Mouse (Mus musculus): ENCODE measurements around the gene Olfr311. TPM values are rescaled to one million over a fixed set of nuclear protein-coding genes. Genes with fewer than 3 reads are reported as not detected.

The Olfr311 gene
- polyA plus RNA-seq (2021; fragmentation: Nextera tagmentation) = 0.11 TPM in 1 of 2 replicates, not detected in the other
- long read RNA-seq, experiment 1, partial matches to known transcripts = 0 of 1 reads
- long read RNA-seq, experiment 1, other reads (novel, unspliced or antisense) = 1 of 1 reads
- long read RNA-seq, experiment 2 = 0 reads

DNA sequence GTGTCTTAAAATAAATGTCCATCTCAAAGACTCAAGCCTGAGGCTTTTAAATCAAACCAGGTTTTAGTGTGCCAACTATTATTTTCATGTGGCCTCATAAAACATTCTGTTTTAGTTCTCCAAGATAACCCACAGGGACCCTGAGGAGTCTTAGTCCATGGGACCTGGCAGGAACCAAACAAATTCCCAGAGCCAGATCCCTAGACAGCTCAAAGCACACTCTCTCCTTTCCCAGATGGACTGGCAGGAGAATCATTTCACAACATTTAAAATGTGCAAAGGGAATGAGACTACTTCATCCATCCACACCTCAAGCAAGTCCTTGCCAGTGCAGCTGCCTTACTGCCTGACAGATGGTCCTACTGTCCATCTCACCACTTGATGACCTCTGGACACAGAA, at the start of gene Olfr311:
Olfr311 (plus strand) TSS at position 301 of the 400 bp plus-strand sequence.

DNA sequence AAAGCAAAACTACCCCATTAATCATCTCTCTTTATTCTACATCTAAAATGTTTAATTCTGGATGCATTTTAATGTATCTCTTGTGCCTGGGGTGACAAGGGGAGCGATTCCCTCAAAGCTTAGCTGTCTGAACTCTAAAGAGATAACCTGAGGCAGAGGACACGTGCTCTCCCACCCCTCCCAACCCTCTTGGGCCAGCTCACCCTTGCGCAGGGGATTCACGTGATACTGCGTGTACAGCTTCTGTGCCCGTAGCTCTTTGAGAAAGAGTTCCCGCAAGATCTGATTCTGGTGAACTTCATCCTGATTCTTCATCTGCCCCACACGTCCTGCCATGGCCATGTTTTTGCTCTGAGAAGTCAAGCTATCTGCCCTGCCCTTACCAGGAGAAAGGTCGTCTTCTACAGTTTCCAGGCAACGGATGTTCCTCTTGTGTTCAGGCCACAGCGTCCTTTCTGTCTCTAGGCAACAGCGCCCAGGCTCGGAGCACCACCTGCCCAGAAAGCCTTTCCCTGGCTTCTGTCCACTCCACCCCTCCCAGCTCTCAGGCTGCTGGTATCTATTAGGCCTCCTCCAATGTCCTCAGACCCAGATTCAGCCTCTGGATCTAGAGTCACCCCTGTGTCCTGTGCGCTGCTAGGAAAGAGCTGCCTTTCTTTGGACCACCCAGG, 37.4 kb upstream of the Olfr311 start, which contains the start of gene Fam183b:
Fam183b (minus strand) TSS at position 403 of the 671 bp plus-strand sequence.

DNA sequence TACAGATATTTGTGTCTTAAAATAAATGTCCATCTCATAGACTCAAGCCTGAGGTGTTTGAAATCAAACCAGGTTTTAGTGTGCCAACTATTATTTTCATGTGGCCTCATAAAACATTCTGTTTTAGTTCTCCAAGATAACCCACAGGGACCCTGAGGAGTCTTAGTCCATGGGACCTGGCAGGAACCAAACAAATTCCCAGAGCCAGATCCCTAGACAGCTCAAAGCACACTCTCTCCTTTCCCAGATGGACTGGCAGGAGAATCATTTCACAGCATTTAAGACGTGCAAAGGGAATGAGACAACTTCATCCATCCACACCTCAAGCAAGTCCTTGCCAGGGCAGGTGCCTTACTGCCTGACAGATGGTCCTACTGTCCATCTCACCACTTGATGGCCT, 24.4 kb upstream of the Olfr311 start, which contains the start of gene Olfr313:
Olfr313 (plus strand) TSS at position 301 of the 400 bp plus-strand sequence.

DNA sequence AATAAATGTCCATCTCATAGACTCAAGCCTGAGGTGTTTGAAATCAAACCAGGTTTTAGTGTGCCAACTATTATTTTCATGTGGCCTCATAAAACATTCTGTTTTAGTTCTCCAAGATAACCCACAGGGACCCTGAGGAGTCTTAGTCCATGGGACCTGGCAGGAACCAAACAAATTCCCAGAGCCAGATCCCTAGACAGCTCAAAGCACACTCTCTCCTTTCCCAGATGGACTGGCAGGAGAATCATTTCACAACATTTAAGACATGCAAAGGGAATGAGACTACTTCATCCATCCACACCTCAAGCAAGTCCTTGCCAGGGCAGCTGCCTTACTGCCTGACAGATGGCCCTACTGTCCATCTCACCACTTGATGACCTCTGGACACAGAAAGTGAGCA, 10.1 kb upstream of the Olfr311 start, which contains the start of gene Olfr312:
Olfr312 (plus strand) TSS at position 301 of the 400 bp plus-strand sequence.

DNA sequence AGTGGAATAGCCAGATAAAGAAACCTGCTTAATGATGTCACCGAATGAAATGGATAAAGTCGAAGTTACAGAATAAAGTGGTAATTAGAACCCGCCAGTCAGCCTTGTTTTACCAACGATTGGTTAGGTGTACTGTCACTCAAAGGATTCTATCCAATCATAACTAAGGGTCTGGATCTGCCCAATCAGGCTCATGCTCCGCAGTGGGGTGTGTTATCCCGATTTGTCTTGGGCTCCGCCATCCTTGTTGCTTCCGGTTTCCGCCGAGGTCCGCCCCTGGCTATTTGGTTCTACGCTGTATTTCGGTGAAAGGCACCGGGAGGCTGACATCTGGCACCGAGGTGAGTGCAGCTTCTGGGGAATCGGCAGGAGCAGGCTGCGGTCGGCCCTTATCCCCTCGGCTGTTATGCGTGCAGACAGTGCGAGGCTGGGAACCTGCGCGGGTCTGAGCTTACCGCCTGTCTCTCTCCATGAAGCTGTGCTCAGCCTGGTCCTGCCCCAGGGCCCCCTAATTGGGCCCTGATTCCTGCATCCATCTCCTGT, 7.9 kb downstream of the Olfr311 start, which contains the start of gene Gm12258:
Gm12258 (plus strand) TSS at position 240 of the 543 bp plus-strand sequence.

DNA sequence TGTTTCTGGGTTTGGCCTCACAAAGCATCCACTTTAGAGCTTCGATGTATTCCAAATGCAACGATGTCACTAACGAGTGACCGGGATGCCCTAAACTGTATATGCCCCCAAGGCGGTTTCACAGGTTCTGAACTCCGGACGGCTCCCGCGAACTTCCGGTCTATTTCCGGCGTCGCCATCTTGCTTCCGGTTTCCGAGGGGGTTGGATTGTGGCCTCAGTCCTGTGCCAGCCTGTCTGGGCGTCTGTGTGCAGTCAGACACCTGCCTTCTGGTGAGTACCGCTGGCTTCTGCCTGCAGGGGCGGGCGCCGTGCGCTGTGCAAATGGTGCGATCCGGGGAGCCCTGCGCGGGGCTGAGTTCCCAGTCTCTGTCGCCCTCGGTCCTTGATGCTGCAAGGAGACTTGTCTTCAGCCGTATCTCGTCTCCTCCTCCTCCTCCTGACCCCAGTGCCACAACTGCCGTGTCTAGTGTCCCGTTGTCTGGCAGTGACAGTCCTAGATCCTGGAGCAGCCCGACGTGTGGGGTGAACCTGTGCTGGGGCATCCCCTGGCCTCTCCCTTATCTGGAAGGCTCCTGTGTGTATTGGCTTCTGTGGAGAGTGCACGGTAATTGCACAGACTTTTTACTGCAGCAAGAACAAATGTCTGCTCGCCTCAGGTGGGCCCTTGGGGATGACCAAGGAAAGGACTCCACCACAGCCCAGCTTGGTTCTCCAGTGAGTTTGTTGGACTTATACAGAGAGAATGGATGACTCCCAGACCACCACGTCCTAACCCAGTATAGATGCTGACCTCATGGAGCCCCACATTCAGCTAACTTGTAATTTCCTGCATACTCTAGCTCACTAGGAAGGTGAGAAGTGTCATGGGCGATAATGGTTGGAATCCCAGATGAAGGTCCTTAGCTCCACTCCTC, 28.2 kb downstream of the Olfr311 start, which contains the start of gene 2810021J22Rik:
2810021J22Rik (plus strand) TSS at position 178 of the 915 bp plus-strand sequence.

Other genes with a start within 250 kb of the Olfr311 start
- gene Olfr324, start 244.1 kb upstream of the Olfr311 start, polyA plus RNA-seq (2021; fragmentation: Nextera tagmentation) = not detected in 2 replicates
- not detected in 2 replicates for gene 2210407C18Rik, start 223.2 kb upstream of the Olfr311 start, polyA plus RNA-seq (2021; fragmentation: Nextera tagmentation)
- gene Olfr323, start 208.8 kb upstream of the Olfr311 start, polyA plus RNA-seq (2021; fragmentation: Nextera tagmentation) = not detected in 2 replicates
- not detected in 2 replicates for gene Trim58, start 198.8 kb upstream of the Olfr311 start, polyA plus RNA-seq (2021; fragmentation: Nextera tagmentation)
- gene Olfr322, start 180.5 kb upstream of the Olfr311 start, polyA plus RNA-seq (2021; fragmentation: Nextera tagmentation) = not detected in 2 replicates
- gene Olfr320, start 158.2 kb upstream of the Olfr311 start, polyA plus RNA-seq (2021; fragmentation: Nextera tagmentation) = not detected in 2 replicates
- gene Olfr319, start 140.1 kb upstream of the Olfr311 start, polyA plus RNA-seq (2021; fragmentation: Nextera tagmentation) = not detected in 2 replicates
- gene Olfr318, start 115.2 kb upstream of the Olfr311 start, polyA plus RNA-seq (2021; fragmentation: Nextera tagmentation) = not detected in 2 replicates
- gene Olfr317, start 100.0 kb upstream of the Olfr311 start, polyA plus RNA-seq (2021; fragmentation: Nextera tagmentation) = not detected in 2 replicates
- 1.1 and 2.0 TPM in 2 replicates for gene Olfr316, start 86.5 kb upstream of the Olfr311 start, polyA plus RNA-seq (2021; fragmentation: Nextera tagmentation)
- not detected in 2 replicates for gene Olfr315, start 66.1 kb upstream of the Olfr311 start, polyA plus RNA-seq (2021; fragmentation: Nextera tagmentation)
- gene Olfr314, start 56.3 kb upstream of the Olfr311 start, polyA plus RNA-seq (2021; fragmentation: Nextera tagmentation) = not detected in 2 replicates
- gene Fam183b, start 37.3 kb upstream of the Olfr311 start, polyA plus RNA-seq (2021; fragmentation: Nextera tagmentation) = 9.7 and 11.3 TPM in 2 replicates
- not detected in 2 replicates for gene Olfr313, start 24.3 kb upstream of the Olfr311 start, polyA plus RNA-seq (2021; fragmentation: Nextera tagmentation)
- not detected in 2 replicates for gene Olfr312, start 10.0 kb upstream of the Olfr311 start, polyA plus RNA-seq (2021; fragmentation: Nextera tagmentation)
- 4.2 and 5.8 TPM in 2 replicates for gene Gm12258, start 7.9 kb downstream of the Olfr311 start, polyA plus RNA-seq (2021; fragmentation: Nextera tagmentation)
- 2.5 and 5.9 TPM in 2 replicates for gene 2810021J22Rik, start 28.0 kb downstream of the Olfr311 start, polyA plus RNA-seq (2021; fragmentation: Nextera tagmentation)
- gene Zfp39, start 65.0 kb downstream of the Olfr311 start, polyA plus RNA-seq (2021; fragmentation: Nextera tagmentation) = 5.0 and 6.9 TPM in 2 replicates
- not detected in 2 replicates for gene Btnl10, start 78.7 kb downstream of the Olfr311 start, polyA plus RNA-seq (2021; fragmentation: Nextera tagmentation)
- gene Rnf187, start 99.7 kb downstream of the Olfr311 start, polyA plus RNA-seq (2021; fragmentation: Nextera tagmentation) = 147 and 519 TPM in 2 replicates
- gene Hist3h2ba, start 109.7 kb downstream of the Olfr311 start, polyA plus RNA-seq (2021; fragmentation: Nextera tagmentation) = 12.3 and 50.9 TPM in 2 replicates
- 50.8 and 74.9 TPM in 2 replicates for gene Hist3h2a, start 115.4 kb downstream of the Olfr311 start, polyA plus RNA-seq (2021; fragmentation: Nextera tagmentation)
- 4.2 and 4.5 TPM in 2 replicates for gene Trim17, start 115.4 kb downstream of the Olfr311 start, polyA plus RNA-seq (2021; fragmentation: Nextera tagmentation)
- gene Trim11, start 138.8 kb downstream of the Olfr311 start, polyA plus RNA-seq (2021; fragmentation: Nextera tagmentation) = 12.1 and 13.3 TPM in 2 replicates

Measured in left cerebral cortex, adult 6 months (tissue).